Mouse (Mus musculus) thymus, adult 2 months (tissue): Measurements from ENCODE around the gene Sec24c.

Source experiments
- CTCF ChIP-seq: fragments of 200-500 bp; IDR thresholded peaks from 2 replicates; pipeline ENCODE4 v1.5.1; 2012; ENCODE audit warnings: mild to moderate bottlenecking, control low read depth, low read length, moderate library complexity, borderline replicate concordance; ENCODE audit not compliant: control insufficient read depth, poor library complexity, insufficient read depth; ENCODE audit errors: extremely low read depth
- POLR2A ChIP-seq: fragments of 200-500 bp; IDR thresholded peaks from 2 replicates; pipeline ENCODE4 v1.6.1; 2012; ENCODE audit warnings: mild to moderate bottlenecking, low read length, control low read depth, moderate library complexity; ENCODE audit not compliant: control insufficient read depth, poor library complexity, insufficient read depth; ENCODE audit errors: extremely low read depth

- TF ChIP-seq CTCF: no peak
- TF ChIP-seq POLR2A: no peak
Observed at GRCm38 (mm10) chr14:20682498-20682897, 8.4 kb downstream of the Sec24c start.
